Mouse (Mus musculus): Measurements from ENCODE around the gene Anks1. TPM values are rescaled to one million over a fixed set of nuclear protein-coding genes. Genes with fewer than 3 reads are reported as not detected.

Gene Anks1
- polyA plus RNA-seq, 1 experiment from 2014 or later: 55.8 TPM

DNA sequence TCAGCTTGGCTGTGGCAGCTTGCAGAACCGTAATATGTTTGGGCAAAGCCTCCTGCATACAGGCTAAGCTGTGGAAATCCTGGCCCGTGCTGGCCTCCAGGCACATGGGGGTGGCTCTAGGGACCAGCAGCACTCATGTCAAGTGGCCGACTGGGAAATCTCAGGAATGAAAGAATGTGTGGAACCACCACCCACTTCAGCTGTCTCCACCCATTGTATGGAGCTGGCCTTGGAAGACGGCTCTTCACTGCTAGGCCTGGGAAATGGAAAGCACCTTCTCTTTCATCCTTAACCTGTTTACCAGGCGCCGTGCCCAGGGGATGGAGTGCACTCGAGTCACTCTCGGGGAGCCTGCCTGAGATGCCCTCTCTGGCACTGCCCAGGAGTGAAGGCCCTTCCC is 125.9 kb downstream of the Anks1 start:
- no peak overlapping the region for H3K4me3 ChIP-seq (ENCODE audit: low read depth, low read length)
- ATAC-seq (ENCODE audit: low read depth): no peak
- WGBS: 78% methylated on average over 8 of the region's 8 CpGs
- H3K36me3 ChIP-seq (ENCODE audit: control insufficient read depth, insufficient read depth, low read length): no peaks in the 10 kb centered on the region
- H3K4me1 ChIP-seq (ENCODE audit: control insufficient read depth, insufficient read depth, low read length): peaks cover 22% of the 10 kb centered on the region
- H3K9ac ChIP-seq (replicated peaks; ENCODE audit: low read depth, low read length): no peak overlapping the region
- H3K27ac ChIP-seq (ENCODE audit: low read depth, low read length): no peak overlapping the region
- no peaks in the 10 kb centered on the region for H3K9me3 ChIP-seq (ENCODE audit: control insufficient read depth, low read length)
- H3K4me2 ChIP-seq (ENCODE audit: low read depth, low read length): no peak overlapping the region
- H3K27me3 ChIP-seq (ENCODE audit: control insufficient read depth, insufficient read depth, low read length): no peaks in the 10 kb centered on the region

DNA sequence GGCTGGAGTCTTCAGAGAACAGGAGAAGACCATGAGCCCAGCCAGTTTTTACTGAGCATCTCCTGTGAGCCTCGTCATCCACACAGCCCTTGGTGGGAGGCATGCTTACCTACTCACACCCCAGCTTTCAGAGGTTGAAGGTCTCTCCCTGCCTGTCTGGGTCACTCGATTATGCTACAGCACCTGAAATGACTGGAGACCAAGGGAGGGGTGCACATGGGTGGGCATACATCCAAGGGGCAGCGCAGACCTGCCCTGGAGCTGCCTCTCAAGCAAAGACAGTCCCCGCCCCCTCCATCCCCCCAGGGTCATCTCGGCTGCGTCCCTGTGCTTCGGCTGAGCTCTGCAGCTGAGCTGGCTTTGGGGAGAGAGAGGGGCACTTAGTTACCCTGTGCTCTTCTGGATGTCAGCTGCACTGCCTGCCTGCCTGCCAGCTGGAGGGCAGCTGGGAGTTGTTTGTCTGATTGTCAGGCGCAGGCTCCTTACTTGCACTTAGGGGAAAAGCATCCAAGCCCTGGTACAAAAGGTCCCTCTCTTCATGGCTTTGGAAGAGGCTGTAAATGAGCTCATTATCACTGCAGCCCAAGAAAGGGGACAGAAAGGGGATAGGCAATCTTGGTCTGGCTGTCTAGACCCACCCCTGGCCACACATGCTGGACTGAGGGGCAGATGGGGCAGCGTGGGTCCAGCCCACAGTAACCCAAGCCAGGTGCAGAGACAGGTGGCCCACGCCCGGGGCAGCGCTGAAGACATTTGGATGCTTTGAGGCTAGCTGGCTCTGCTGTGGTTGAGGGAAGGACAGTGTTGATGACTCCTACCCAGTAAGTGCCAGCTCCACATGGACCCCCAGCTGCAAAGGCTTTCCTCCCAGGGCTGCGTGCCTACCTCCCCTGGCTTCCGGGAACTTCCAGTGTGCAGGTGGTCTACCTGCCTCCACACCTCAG is 128.0 kb downstream of the Anks1 start:
- no peaks in the 10 kb centered on the region for H3K9me3 ChIP-seq (ENCODE audit: control insufficient read depth, low read length)
- peak overlapping the region; percentile 73 for H3K27ac ChIP-seq (ENCODE audit: low read depth, low read length)
- H3K4me3 ChIP-seq (ENCODE audit: low read depth, low read length): no peak overlapping the region
- H3K4me2 ChIP-seq (ENCODE audit: low read depth, low read length): no peak overlapping the region
- H3K4me1 ChIP-seq (ENCODE audit: control insufficient read depth, insufficient read depth, low read length): peaks cover 32% of the 10 kb centered on the region
- H3K36me3 ChIP-seq (ENCODE audit: control insufficient read depth, insufficient read depth, low read length): no peaks in the 10 kb centered on the region
- WGBS: 31% methylated on average over 14 of the region's 14 CpGs
- ATAC-seq (ENCODE audit: low read depth): peak; percentile 59; the same call in 1 of the 2 replicates
- H3K9ac ChIP-seq (replicated peaks; ENCODE audit: low read depth, low read length): 0 out of 2 replicates have a peak overlapping the region, but pooled peaks have one; percentile 22
- no peaks in the 10 kb centered on the region for H3K27me3 ChIP-seq (ENCODE audit: control insufficient read depth, insufficient read depth, low read length)

- peak overlapping the region; percentile 25 for H3K4me3 ChIP-seq (ENCODE audit: low read depth, low read length)
- peak overlapping the region; percentile 60 for H3K9ac ChIP-seq (replicated peaks; ENCODE audit: low read depth, low read length)
- peak overlapping the region; percentile 52 for H3K4me2 ChIP-seq (ENCODE audit: low read depth, low read length)
- 11% methylated on average over 15 of the region's 16 CpGs for WGBS
- no peaks in the 10 kb centered on the region for H3K36me3 ChIP-seq (ENCODE audit: control insufficient read depth, insufficient read depth, low read length)
- ATAC-seq (ENCODE audit: low read depth): peak; percentile 58; the same call in 1 of the 2 replicates
- H3K9me3 ChIP-seq (ENCODE audit: control insufficient read depth, low read length): no peaks in the 10 kb centered on the region
- peaks cover 45% of the 10 kb centered on the region for H3K4me1 ChIP-seq (ENCODE audit: control insufficient read depth, insufficient read depth, low read length)
- peak overlapping the region; percentile 83 for H3K27ac ChIP-seq (ENCODE audit: low read depth, low read length)
- H3K27me3 ChIP-seq (ENCODE audit: control insufficient read depth, insufficient read depth, low read length): no peaks in the 10 kb centered on the region
These were observed 131.5 kb downstream of the Anks1 start for GRCm38 (mm10) chr17:28040620-28041019.

DNA sequence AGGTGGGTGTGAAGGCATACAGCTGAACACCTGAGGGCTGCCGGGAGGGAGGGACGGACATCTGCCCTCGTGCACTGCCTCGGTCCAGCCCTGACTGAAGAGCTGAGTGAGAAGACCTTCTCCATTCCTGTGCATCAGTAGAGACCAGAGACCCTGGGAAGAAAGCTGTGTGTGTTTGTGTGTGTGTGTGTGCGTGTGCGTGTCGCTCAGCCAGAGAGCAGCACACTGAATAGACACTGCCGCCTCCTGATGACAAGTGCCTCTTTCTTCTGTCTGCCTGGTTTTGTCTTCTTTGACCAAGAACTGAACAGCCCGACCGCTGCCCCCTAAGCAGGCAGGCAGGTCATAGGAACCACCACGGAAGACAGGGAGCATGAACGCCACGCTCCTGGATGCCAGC is 132.2 kb downstream of the Anks1 start:
- no peak for ATAC-seq (ENCODE audit: low read depth)

GRCm38 (mm10) chr17:28042299-28042771 is 133.2 kb downstream of the Anks1 start:
- Histone ChIP-seq H3K9me3 (ENCODE audit: control insufficient read depth, low read length) (no peaks in the 10 kb centered on the region), H3K36me3 (ENCODE audit: control insufficient read depth, insufficient read depth, low read length) (no peaks in the 10 kb centered on the region), H3K4me1 (ENCODE audit: control insufficient read depth, insufficient read depth, low read length) (peaks cover 39% of the 10 kb centered on the region), H3K4me3 (ENCODE audit: low read depth, low read length) (peak overlapping the region; percentile 25), H3K27me3 (ENCODE audit: control insufficient read depth, insufficient read depth, low read length) (no peaks in the 10 kb centered on the region), H3K4me2 (ENCODE audit: low read depth, low read length) (peak overlapping the region; percentile 52), H3K27ac (ENCODE audit: low read depth, low read length) (peak overlapping the region; percentile 83), H3K9ac (replicated peaks; ENCODE audit: low read depth, low read length) (peak overlapping the region; percentile 60)
- peak; percentile 87 for ATAC-seq (ENCODE audit: low read depth)
- 15% methylated on average over 23 of the region's 23 CpGs for WGBS

More for the DNA sequence above, 132.2 kb downstream of the Anks1 start:
- WGBS: 44% methylated on average over 13 of the region's 13 CpGs
- H3K27me3 ChIP-seq (ENCODE audit: control insufficient read depth, insufficient read depth, low read length): no peaks in the 10 kb centered on the region
- peak overlapping the region; percentile 60 for H3K9ac ChIP-seq (replicated peaks; ENCODE audit: low read depth, low read length)
- H3K4me1 ChIP-seq (ENCODE audit: control insufficient read depth, insufficient read depth, low read length): peaks cover 45% of the 10 kb centered on the region
- peak overlapping the region; percentile 52 for H3K4me2 ChIP-seq (ENCODE audit: low read depth, low read length)
- H3K9me3 ChIP-seq (ENCODE audit: control insufficient read depth, low read length): no peaks in the 10 kb centered on the region
- H3K36me3 ChIP-seq (ENCODE audit: control insufficient read depth, insufficient read depth, low read length): no peaks in the 10 kb centered on the region
- peak overlapping the region; percentile 83 for H3K27ac ChIP-seq (ENCODE audit: low read depth, low read length)
- peak overlapping the region; percentile 25 for H3K4me3 ChIP-seq (ENCODE audit: low read depth, low read length)

- ATAC-seq (ENCODE audit: low read depth): no peak
- Histone ChIP-seq H3K4me2 (ENCODE audit: low read depth, low read length) (no peak overlapping the region), H3K27me3 (ENCODE audit: control insufficient read depth, insufficient read depth, low read length) (no peaks in the 10 kb centered on the region), H3K4me1 (ENCODE audit: control insufficient read depth, insufficient read depth, low read length) (peaks cover 18% of the 10 kb centered on the region), H3K36me3 (ENCODE audit: control insufficient read depth, insufficient read depth, low read length) (no peaks in the 10 kb centered on the region), H3K27ac (ENCODE audit: low read depth, low read length) (no peak overlapping the region), H3K9ac (replicated peaks; ENCODE audit: low read depth, low read length) (no peak overlapping the region), H3K9me3 (ENCODE audit: control insufficient read depth, low read length) (no peaks in the 10 kb centered on the region), H3K4me3 (ENCODE audit: low read depth, low read length) (no peak overlapping the region)
- 87% methylated on average over 5 of the region's 5 CpGs for WGBS
These were observed 137.9 kb downstream of the Anks1 start for GRCm38 (mm10) chr17:28047017-28047416.

GRCm38 (mm10) chr17:28047520-28047919 is 138.4 kb downstream of the Anks1 start:
- no peaks in the 10 kb centered on the region for H3K36me3 ChIP-seq (ENCODE audit: control insufficient read depth, insufficient read depth, low read length)
- no peak overlapping the region for H3K9ac ChIP-seq (replicated peaks; ENCODE audit: low read depth, low read length)
- 70% methylated on average over 5 of the region's 5 CpGs for WGBS
- ATAC-seq (ENCODE audit: low read depth): no peak
- no peaks in the 10 kb centered on the region for H3K9me3 ChIP-seq (ENCODE audit: control insufficient read depth, low read length)
- H3K27me3 ChIP-seq (ENCODE audit: control insufficient read depth, insufficient read depth, low read length): no peaks in the 10 kb centered on the region
- H3K4me1 ChIP-seq (ENCODE audit: control insufficient read depth, insufficient read depth, low read length): peaks cover 14% of the 10 kb centered on the region
- H3K27ac ChIP-seq (ENCODE audit: low read depth, low read length): no peak overlapping the region
- no peak overlapping the region for H3K4me2 ChIP-seq (ENCODE audit: low read depth, low read length)
- no peak overlapping the region for H3K4me3 ChIP-seq (ENCODE audit: low read depth, low read length)

GRCm38 (mm10) chr17:28048425-28048824 is 139.3 kb downstream of the Anks1 start:
- Histone ChIP-seq H3K9ac (replicated peaks; ENCODE audit: low read depth, low read length) (no peak overlapping the region), H3K27ac (ENCODE audit: low read depth, low read length) (no peak overlapping the region), H3K27me3 (ENCODE audit: control insufficient read depth, insufficient read depth, low read length) (no peaks in the 10 kb centered on the region), H3K4me3 (ENCODE audit: low read depth, low read length) (no peak overlapping the region), H3K4me1 (ENCODE audit: control insufficient read depth, insufficient read depth, low read length) (peaks cover 4% of the 10 kb centered on the region), H3K9me3 (ENCODE audit: control insufficient read depth, low read length) (no peaks in the 10 kb centered on the region), H3K36me3 (ENCODE audit: control insufficient read depth, insufficient read depth, low read length) (no peaks in the 10 kb centered on the region), H3K4me2 (ENCODE audit: low read depth, low read length) (no peak overlapping the region)
- ATAC-seq (ENCODE audit: low read depth): peak; percentile 86
- 43% methylated on average over 4 of the region's 4 CpGs for WGBS

GRCm38 (mm10) chr17:28050210-28050609 is 141.1 kb downstream of the Anks1 start:
- Histone ChIP-seq H3K27me3 (ENCODE audit: control insufficient read depth, insufficient read depth, low read length) (no peaks in the 10 kb centered on the region), H3K9ac (replicated peaks; ENCODE audit: low read depth, low read length) (no peak overlapping the region), H3K4me2 (ENCODE audit: low read depth, low read length) (no peak overlapping the region), H3K4me1 (ENCODE audit: control insufficient read depth, insufficient read depth, low read length) (0 out of 2 replicates have a peak, but pooled peaks cover 2% of the 10 kb centered on the region), H3K27ac (ENCODE audit: low read depth, low read length) (no peak overlapping the region), H3K9me3 (ENCODE audit: control insufficient read depth, low read length) (no peaks in the 10 kb centered on the region), H3K4me3 (ENCODE audit: low read depth, low read length) (no peak overlapping the region), H3K36me3 (ENCODE audit: control insufficient read depth, insufficient read depth, low read length) (peaks cover 6% of the 10 kb centered on the region; the same call in 1 of the 2 replicates)
- 79% methylated on average over 8 of the region's 8 CpGs for WGBS
- no peak for ATAC-seq (ENCODE audit: low read depth)
